Mouse (Mus musculus): ENCODE results near the gene Lyrm7. TPM values are rescaled to one million over a fixed set of nuclear protein-coding genes. Genes with fewer than 3 reads are reported as not detected.

The Lyrm7 gene
- polyA plus RNA-seq, 1 experiment = not detected

- Histone ChIP-seq H3K4me3 (ENCODE audit: insufficient read depth, low read depth, low read length) (no peak overlapping the region), H3K4me1 (ENCODE audit: control insufficient read depth, insufficient read depth, low read length) (0 out of 2 replicates have a peak, but pooled peaks cover 2% of the 10 kb centered on the region), H3K27ac (ENCODE audit: insufficient read depth, low read depth, low read length) (no peak overlapping the region)
- TF ChIP-seq CTCF (IDR thresholded peaks at IDR 0.05; ENCODE audit: insufficient read depth, low read depth, low read length) = no peak
- TF ChIP-seq POLR2A (IDR thresholded peaks at IDR 0.05; ENCODE audit: insufficient read depth, low read depth, low read length) = no peak
- 77% methylated on average over 3 of the region's 3 CpGs for WGBS
These were observed 75.2 kb downstream of the Lyrm7 start for GRCm38 (mm10) chr11:54785566-54785965.

GRCm38 (mm10) chr11:54784436-54784835 is 76.3 kb downstream of the Lyrm7 start:
- 76% methylated on average over 3 of the region's 3 CpGs for WGBS
- H3K27ac ChIP-seq (ENCODE audit: insufficient read depth, low read depth, low read length) = no peak overlapping the region
- TF ChIP-seq POLR2A (IDR thresholded peaks at IDR 0.05; ENCODE audit: insufficient read depth, low read depth, low read length) (no peak), CTCF (IDR thresholded peaks at IDR 0.05; ENCODE audit: insufficient read depth, low read depth, low read length) (no peak)
- no peak overlapping the region for H3K4me3 ChIP-seq (ENCODE audit: insufficient read depth, low read depth, low read length)
- 0 out of 2 replicates have a peak, but pooled peaks cover 2% of the 10 kb centered on the region for H3K4me1 ChIP-seq (ENCODE audit: control insufficient read depth, insufficient read depth, low read length)

- no peak overlapping the region for H3K27ac ChIP-seq (ENCODE audit: insufficient read depth, low read depth, low read length)
- peaks cover 7% of the 10 kb centered on the region for H3K4me1 ChIP-seq (ENCODE audit: control insufficient read depth, insufficient read depth, low read length)
- H3K4me3 ChIP-seq (ENCODE audit: insufficient read depth, low read depth, low read length) = no peak overlapping the region
- WGBS = 92% methylated on average over 6 of the region's 6 CpGs
- TF ChIP-seq POLR2A (IDR thresholded peaks at IDR 0.05; ENCODE audit: insufficient read depth, low read depth, low read length) = no peak
- no peak for TF ChIP-seq CTCF (IDR thresholded peaks at IDR 0.05; ENCODE audit: insufficient read depth, low read depth, low read length)
These were observed 78.5 kb downstream of the Lyrm7 start for GRCm38 (mm10) chr11:54782253-54782652.

GRCm38 (mm10) chr11:54779946-54780345 is 80.8 kb downstream of the Lyrm7 start:
- TF ChIP-seq CTCF (IDR thresholded peaks at IDR 0.05; ENCODE audit: insufficient read depth, low read depth, low read length) (no peak), POLR2A (IDR thresholded peaks at IDR 0.05; ENCODE audit: insufficient read depth, low read depth, low read length) (no peak)
- H3K4me3 ChIP-seq (ENCODE audit: insufficient read depth, low read depth, low read length) = no peak overlapping the region
- peaks cover 7% of the 10 kb centered on the region for H3K4me1 ChIP-seq (ENCODE audit: control insufficient read depth, insufficient read depth, low read length)
- no peak overlapping the region for H3K27ac ChIP-seq (ENCODE audit: insufficient read depth, low read depth, low read length)
- 83% methylated on average over 1 of the region's 1 CpGs for WGBS

GRCm38 (mm10) chr11:54778131-54778844 is 82.4 kb downstream of the Lyrm7 start:
- Histone ChIP-seq H3K27ac (ENCODE audit: insufficient read depth, low read depth, low read length) (peak overlapping the region; percentile 73; the same call in 1 of the 2 replicates), H3K4me3 (ENCODE audit: insufficient read depth, low read depth, low read length) (no peak overlapping the region), H3K4me1 (ENCODE audit: control insufficient read depth, insufficient read depth, low read length) (peaks cover 9% of the 10 kb centered on the region)
- TF ChIP-seq CTCF (IDR thresholded peaks at IDR 0.05; ENCODE audit: insufficient read depth, low read depth, low read length) (no peak), POLR2A (IDR thresholded peaks at IDR 0.05; ENCODE audit: insufficient read depth, low read depth, low read length) (no peak)
- WGBS = 18% methylated on average over 1 of the region's 1 CpGs

- WGBS = 62% methylated on average over 6 of the region's 6 CpGs
- peak overlapping the region; percentile 86 for H3K27ac ChIP-seq (ENCODE audit: insufficient read depth, low read depth, low read length)
- H3K4me3 ChIP-seq (ENCODE audit: insufficient read depth, low read depth, low read length) = no peak overlapping the region
- TF ChIP-seq CTCF (IDR thresholded peaks at IDR 0.05; ENCODE audit: insufficient read depth, low read depth, low read length) (no peak), POLR2A (IDR thresholded peaks at IDR 0.05; ENCODE audit: insufficient read depth, low read depth, low read length) (no peak)
- H3K4me1 ChIP-seq (ENCODE audit: control insufficient read depth, insufficient read depth, low read length) = peaks cover 9% of the 10 kb centered on the region
These were observed 83.2 kb downstream of the Lyrm7 start for GRCm38 (mm10) chr11:54777387-54778130.

Other genes starting within 250 kb of the Lyrm7 start
- 199 and 303 TPM in 2 replicates for gene Cdc42se2, start 73.2 kb downstream of the Lyrm7 start, polyA plus RNA-seq (2012; ENCODE audit: insufficient read depth, insufficient read length, low replicate concordance, missing spikeins)
- gene Hint1, start 5.5 kb upstream of the Lyrm7 start, polyA plus RNA-seq (2012; ENCODE audit: insufficient read depth, insufficient read length, low replicate concordance, missing spikeins) = not detected in 2 replicates
- gene Gpx3, start 41.5 kb upstream of the Lyrm7 start, polyA plus RNA-seq (2012; ENCODE audit: insufficient read depth, insufficient read length, low replicate concordance, missing spikeins) = not detected in 2 replicates
- 110 TPM in 1 of 2 replicates, not detected in the other for gene Tnip1, start 102.0 kb upstream of the Lyrm7 start, polyA plus RNA-seq (2012; ENCODE audit: insufficient read depth, insufficient read length, low replicate concordance, missing spikeins)
- gene Anxa6, start 172.5 kb upstream of the Lyrm7 start, polyA plus RNA-seq (2012; ENCODE audit: insufficient read depth, insufficient read length, low replicate concordance, missing spikeins) = not detected in 2 replicates
- not detected in 2 replicates for gene Ccdc69, start 217.2 kb upstream of the Lyrm7 start, polyA plus RNA-seq (2012; ENCODE audit: insufficient read depth, insufficient read length, low replicate concordance, missing spikeins)
- not detected in 2 replicates for gene Gm2a, start 237.2 kb upstream of the Lyrm7 start, polyA plus RNA-seq (2012; ENCODE audit: insufficient read depth, insufficient read length, low replicate concordance, missing spikeins)

Measured in olfactory bulb, adult 2 months (tissue).